Mouse (Mus musculus): ENCODE data around the gene Zfp446.

- TF ChIP-seq POLR2A (IDR thresholded peaks at IDR 0.05; ENCODE audit: low read depth, low read length), result no peak
- TF ChIP-seq CTCF (IDR thresholded peaks at IDR 0.05; ENCODE audit: extremely low read depth, insufficient read depth, insufficient read length, insufficient replicate concordance), result no peak
Measured at GRCm38 (mm10) chr7:12940599-12940998, 37.0 kb upstream of the Zfp446 start.

Measured in spleen, adult 2 months (tissue).